Mouse (Mus musculus): ENCODE measurements around the gene Serhl.

The Serhl gene

DNA sequence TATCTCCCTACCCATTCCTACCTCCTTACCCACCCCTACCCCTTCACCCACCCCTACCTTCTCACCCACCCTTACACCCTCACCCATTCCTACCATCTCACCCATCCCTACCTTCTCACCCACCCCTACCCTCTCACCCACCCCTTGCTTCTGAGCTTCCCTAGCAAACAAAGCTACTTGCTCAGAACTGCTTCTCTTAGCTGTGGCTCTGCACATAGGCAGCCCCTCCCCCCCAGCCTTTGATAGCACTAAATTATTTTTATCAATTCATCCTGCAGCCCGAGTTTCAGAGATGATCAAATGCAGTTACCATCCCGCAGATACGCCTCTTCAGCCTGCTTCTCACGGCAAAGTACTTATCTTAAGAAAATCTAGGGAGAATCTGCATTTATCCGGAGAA is 5.8 kb upstream of the Serhl start:
- intact Hi-C loops (cut with DNase I), result no loop called here

DNA sequence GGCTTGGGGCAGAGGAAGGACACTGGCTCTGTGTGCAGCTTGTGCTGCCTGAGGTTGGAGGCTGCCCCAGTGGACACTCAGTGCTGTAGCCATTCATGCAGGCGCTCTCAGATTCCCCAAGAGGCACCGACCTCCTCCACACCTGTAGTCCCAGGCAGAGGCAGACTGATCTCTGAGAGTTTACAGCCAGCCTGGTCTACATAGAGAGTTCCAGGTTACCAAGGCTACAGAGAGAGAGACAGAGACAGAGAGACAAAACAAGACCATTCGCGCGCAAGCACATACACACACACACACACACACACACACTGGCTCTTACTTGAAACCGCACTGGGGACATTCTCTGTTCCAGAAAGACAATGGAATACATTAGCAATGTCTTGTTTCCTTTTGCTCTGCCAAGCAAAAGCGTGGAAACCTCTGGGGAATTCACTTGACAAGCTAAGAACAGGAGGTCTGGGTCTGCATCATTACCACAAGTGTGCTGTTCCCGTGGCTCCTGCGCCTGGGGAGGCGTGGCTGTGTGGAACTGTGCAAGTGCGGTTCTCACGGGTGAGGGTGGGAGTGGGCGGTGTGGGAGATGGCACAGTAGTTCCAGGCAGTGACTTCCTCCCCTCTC is 5.2 kb upstream of the Serhl start:
- intact Hi-C loops (cut with DNase I), result no loop called here

DNA sequence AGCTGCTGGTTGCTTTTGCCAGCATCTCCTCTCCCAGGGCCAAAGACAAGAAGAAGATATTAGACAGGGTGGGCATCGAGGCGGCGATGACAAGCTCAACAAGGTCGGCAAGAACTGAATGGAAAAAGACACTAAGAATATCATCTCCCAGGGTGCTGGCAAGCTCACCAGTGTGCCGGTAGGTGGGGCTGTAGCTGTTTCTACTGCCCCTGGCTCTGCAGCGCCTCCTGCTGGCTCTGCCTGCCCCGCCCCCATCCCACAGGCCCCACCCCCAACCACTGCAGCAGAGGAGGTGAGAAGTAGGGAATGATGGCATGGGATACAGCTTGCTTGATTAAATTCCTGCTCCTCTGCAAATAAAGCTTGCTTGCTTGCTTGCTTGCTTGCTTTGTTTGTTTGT is 3.4 kb upstream of the Serhl start:
- intact Hi-C loops (cut with DNase I), result no loop called here

DNA sequence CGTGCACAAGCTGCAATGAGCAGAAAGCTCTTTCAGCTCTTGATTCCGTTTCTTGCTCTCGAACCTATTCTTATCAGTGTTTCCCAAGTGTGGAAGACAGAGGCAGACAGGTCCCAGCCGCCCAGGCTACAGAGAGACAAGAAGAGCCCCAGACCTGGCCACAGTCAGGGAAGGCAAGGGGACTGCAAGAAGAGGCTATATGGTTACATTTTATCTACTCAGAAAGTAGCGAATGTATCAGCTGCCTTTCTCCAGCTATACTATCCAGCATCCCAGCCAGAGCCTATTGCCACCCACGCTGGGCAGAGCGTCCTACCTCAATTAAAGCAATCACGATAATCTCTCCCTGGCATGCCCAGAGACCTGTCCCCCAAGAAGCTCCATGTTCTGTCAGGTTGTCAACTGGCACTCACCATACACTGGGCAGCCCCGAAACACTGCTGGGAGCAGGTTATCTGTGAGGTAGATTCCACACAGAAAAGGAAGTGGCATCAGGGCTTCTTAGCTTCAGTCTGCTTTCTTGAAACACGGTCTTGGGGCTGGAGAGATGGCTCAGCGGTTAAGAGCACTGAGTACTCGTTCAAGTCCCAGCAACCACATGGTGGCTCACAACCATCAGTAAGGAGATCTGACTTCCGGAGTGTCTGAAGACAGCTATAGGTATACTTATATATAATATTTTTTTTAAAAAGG is 2.5 kb upstream of the Serhl start:
- intact Hi-C loops (cut with DNase I), result no loop called here

DNA sequence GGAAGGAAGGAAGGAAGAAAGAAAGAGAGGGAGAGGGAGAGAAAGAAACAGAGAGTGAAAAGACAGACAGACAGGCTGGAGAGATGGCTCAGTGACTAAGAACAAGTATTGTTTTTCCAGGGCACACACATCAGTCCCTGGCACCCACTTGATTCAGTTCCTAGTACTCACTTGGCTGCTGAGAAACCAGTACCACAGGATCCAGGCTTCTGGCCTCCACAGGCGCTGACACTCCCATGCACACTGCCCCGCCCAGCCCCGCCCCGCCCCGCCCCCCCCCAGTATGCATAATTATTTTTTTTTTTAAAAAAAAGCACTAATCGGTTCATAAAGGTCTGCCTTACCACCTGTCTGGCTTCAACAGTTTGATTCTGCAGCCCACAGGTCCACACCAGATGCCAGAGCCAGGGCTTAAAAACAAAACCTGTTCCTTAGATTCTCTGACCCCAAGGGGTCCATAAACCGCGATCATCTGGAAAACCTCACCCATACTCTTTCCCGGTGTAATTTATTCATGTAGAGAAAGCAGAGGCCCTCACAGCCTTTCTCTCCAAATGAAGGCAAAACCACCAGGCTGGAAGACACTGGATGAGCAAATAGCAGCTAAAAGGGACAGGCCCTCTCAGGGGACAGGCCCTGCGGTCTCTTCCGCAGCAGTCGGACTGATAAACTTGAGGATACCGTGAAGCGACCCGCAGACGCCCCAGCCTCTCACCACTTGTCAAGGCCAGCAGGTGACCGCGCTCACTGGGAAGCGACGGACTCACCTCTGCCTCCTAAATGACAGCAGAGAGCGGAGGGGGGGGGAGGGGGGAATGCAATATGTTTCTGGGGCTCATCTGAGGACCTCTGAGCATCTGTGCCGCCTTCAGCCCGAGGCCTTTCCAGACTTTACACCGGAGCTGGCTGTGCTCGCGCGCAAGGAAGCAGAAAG is 544 bp upstream of the Serhl start:
- intact Hi-C loops (cut with DNase I), result no loop called here

DNA sequence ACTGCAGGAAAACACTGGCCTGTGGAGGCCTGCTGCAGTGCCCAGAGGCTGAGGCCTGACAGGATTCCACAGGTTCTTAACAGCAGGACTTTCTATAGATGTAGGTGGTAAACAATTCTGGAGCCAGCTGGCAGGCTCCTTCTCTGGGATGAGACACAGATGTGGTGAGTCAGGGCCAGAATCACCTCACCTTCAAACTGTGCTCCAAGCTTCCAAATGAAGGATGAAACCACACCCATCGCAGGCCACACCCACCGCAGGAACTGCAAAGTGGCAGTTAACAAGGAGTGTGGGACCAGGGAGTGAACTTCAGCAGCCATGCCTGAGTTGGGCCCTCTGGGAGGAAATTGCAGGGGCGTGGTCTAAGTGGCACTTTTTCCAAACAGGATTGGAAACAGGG is 1.6 kb downstream of the Serhl start:
- intact Hi-C loops (cut with DNase I), result no loop called here

DNA sequence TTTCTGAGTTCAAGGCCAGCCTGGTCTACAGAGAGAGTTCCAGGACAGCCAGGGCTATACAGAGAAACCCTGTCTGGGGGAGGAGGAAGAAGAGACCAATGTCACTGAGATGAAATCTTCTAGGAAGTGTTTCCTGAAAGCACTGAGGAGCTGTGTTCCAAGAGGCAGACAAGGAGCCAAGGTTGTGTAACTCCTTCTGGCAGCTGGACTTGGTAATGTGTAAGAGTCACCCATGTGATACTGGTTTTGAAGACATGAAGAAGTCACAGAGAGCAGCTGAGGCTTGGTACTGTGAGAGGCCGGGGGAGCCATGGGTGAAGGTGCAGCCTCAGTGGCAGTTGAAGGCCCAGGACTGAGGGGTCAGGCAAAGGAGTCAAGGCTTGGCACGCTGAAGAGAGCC is 4.4 kb downstream of the Serhl start:
- intact Hi-C loops (cut with DNase I), result no loop called here

DNA sequence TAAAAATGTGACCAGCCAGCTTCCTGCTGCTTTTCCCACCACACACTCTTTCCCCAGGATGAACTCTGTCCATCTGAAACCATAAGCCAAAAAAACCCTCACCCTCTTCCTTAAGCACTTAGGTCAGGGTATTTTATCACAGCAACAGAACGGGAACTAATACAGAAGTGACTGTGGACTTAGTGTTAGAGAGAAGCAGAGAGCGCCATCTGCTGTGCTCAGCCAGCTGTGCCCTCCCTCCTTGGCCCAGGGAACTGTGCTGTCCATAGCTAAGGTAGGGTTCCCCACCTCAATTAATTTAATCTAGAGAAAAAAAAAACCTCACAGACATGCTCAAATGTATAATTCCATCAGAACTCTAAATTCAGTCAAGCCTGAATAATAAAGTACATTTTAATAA is 6.6 kb downstream of the Serhl start:
- intact Hi-C loops (cut with DNase I), result no loop called here

DNA sequence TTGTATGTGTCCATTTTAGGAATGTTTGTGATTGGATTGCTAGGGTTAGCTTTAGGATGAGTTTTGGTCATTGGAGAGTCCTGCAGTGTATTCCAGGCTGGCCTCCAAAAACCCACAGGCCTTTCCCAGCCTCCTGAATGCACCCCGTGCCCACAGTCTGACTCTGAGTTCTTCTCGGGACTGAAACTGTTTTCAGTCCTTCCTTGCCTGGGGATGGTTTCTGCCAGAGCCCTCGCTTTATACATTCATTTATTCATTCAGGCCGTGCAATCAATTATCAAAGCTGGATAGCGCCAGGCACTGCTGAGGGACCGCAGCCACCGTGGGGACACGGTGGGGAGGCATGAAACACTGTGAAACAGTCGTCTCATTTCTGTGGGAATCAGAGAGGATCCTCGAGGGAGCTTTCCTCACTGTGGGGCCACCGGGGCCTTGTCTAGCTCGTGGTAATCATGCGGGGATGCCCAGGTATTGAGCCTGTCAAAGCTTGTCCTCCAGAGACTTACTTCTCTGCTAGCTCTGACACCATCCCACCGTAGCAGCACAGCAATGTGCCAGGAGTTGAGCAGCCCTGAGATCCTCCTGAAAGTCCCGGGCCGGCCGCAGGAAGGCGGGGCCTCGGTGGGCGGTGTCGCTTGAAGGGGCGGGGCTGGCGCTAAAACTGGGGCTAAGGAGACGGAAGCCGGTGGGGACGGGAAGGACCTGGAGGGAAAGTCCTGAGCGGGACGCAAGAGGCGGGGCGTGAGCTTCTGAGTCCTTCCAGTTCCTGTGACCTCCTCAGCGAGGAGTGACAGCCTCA is 10.4 kb downstream of the Serhl start:
- intact Hi-C loops (cut with DNase I), result no loop called here

DNA sequence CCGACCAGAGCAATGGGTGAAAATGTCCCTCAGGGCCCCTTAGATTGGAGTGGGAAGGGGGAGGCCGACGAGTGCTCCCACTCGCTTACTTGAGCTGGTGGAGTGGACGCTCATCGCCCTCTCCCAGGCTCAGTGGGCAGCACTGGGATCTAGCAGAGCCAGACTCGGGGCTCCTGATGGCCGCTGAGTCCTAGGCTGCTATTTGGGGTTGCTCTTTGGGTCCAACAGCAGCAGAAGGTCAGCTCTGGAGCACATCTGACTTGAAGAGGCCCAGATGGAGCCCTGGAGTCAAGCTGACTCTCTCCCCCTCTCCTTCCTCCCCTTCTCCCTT is 11.0 kb downstream of the Serhl start:
- intact Hi-C loops (cut with DNase I), result no loop called here

DNA sequence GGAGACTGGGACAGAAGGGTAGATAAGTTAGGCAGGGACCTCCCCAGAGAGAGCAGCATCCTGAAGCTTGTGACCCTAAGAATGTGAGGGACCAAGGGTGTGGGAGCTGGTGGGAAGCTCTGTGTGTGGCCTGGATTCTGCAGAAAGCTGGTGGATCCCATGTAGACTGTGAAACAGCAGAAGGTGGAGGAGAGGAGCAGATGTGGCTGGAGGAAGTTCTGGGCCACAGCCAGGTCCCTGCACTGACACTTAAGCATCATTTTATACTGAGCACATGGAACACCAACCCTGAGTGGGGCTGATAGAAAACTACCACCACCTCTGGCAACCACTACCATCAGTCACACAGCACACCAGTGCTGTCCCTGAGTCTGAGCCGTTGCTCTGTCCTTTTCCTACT is 13.8 kb downstream of the Serhl start:
- intact Hi-C loops (cut with DNase I), result no loop called here

DNA sequence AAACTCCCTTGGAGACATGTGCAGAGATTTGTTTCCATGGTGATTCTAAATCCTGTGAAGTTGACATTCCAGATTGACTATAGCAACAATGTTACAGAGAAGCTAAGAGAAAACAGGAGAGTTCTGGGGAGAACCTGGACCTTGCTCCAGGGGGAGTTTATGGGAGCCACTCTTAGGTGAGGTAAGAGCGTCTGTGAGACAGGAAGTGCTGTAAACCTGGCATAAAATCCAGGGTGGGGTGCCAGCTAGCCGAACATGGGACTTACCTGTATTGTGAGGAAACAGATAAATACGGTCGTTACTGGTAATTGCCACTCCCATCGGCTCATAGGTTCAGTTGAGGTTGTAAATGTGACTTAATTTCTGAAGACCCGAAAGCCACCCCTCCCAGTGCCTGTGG is 17.1 kb downstream of the Serhl start:
- intact Hi-C loops (cut with DNase I), result no loop called here

DNA sequence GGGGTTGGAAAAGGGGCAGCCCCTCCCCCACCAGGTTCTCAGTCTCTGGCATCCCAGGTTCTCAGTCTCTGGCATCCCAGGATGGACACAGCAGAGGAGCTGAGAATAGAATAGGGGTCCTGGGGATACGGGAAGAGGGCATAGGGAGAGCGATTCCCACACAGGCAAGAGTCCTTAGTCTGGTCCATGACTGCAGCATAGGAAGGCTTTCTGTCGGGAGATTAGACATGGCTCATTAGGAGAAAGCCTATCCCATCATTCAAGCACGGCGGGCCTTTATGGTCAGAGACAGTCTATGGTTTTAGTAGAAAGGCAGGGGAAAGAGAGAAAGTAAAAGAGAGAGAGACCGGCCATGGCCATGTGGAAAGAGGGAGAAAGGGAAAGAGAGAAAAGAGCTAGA is 18.5 kb downstream of the Serhl start:
- intact Hi-C loops (cut with DNase I), result no loop called here

DNA sequence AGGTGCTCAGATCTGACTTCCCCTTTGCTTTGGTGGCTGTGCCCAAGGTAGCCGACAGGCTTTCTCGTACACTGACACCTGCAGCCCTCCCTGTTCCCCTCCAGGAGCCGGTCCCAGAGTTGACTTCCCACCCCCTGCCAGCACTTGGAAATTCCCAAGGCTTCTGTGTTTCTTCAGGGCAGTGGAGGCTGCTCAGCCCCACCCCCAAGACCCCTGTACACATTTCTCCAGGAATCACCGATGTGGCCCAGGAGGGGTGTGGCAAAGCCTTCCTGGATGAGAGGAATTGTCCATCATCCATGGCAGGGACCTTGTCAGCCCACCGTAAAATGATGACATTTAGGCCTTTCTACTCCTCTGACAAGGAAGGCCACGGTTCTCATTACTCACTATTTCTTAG is 22.0 kb downstream of the Serhl start:
- intact Hi-C loops (cut with DNase I), result loop anchor here (10.0 kb wide), 1 partner anchor 306 kb away; no protein-coding TSS in a partner anchor

DNA sequence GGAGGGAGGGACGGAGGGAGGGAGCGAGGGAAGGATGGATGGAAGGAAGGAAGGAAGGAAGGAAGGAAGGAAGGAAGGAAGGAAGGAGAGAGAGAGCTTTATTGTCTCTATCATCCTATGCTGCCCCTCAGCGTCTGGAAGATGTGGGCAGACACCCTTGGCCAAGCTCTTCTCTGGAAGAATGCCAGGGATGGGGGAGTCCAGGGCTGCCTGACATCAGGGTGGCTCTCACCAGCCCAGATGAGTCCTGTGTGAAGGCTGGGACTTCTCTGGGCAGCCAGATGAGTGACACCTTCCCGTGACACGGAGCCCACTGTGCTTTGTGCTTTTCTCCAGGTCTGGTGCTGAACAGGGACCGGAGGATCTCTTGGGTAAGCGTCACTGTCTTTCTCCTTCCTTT is 22.6 kb downstream of the Serhl start:
- intact Hi-C loops (cut with DNase I), result loop anchor here (10.0 kb wide), 1 partner anchor 307 kb away; no protein-coding TSS in a partner anchor

DNA sequence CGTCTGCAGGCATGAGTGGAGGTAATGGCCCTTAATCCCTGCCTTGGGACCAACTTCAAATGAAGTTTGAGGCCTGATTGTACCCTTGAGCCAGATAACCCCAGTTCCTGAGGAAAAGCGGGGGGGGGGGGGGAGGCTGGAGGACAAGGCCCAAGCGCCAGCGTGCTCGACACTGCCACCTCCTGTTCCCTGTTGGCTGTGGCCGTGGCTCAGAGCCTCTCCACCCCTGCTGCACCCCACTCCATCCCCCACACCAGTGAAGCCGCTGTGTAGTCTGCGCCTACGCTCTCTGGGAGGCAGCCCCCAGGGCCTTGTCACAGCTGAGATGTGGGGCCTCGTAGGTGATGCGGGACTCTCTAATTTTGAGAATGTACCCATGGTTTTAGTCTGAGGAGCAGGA is 23.6 kb downstream of the Serhl start:
- intact Hi-C loops (cut with DNase I), result loop anchor here (10.0 kb wide), 1 partner anchor 308 kb away; no protein-coding TSS in a partner anchor

DNA sequence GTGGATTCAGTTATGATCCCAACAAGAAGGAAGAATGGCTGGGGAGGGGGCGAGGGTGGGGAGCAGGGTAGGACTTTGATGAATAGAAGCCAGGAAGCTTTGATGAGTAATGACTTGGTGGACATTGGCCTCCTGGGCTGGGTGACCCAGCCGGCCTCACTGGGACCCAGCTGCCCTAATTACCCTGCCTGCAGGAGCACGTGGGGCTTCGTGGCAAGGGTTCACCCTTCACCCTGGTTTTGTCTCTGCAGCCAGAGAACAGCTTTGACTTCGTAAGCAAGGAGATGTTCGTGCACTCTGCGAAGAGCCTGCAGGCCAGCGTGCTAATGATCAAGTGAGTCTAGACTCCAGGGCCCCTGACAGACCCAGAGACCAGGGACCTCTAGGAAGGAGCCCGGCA is 24.8 kb downstream of the Serhl start:
- intact Hi-C loops (cut with DNase I), result loop anchor here (10.0 kb wide), 1 partner anchor 309 kb away; no protein-coding TSS in a partner anchor

DNA sequence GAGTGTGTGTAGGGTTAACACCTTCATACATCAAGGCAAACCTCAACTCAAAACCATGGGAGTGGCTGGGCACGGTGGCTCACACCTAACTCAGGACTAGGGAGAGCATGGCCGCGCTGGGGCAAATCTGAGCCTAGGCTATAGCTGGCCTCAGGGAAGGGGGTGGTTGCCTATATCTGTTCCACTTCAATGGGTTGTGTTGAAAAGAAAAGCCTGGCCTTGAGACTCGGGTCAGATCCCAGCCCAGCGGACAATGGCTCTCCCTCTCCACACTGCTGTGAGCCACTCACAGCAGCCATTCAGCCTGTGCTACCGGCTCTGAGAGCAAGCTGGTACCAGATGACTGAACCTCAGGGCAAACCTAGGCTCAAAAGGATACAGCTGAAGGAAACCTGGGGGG is 25.8 kb downstream of the Serhl start:
- intact Hi-C loops (cut with DNase I), result loop anchor here (5.0 to 10.0 kb wide), 2 partner anchors 92 to 310 kb away; no protein-coding TSS in a partner anchor

DNA sequence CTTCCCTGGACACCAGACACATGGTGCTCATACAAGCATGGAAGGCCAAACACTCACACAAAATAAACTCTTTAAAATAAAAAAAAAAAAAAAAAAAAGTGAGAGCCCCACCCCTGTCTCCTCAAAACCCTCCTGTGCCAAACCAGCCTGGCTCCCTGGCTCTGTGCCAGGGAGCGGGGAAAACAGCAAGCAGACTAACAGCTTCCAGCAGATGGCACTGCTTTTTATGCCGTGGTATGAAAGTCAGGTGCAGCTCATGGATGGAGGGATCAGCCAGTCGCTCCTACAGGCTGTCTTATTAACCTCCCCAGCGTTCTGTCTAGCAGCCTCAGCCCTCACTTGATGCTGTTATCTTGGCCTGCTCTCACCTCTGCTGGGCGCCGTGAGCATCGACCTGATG is 29.1 kb downstream of the Serhl start:
- intact Hi-C loops (cut with DNase I), result loop anchor here (5.0 to 10.0 kb wide), 2 partner anchors 89 to 314 kb away; no protein-coding TSS in a partner anchor

DNA sequence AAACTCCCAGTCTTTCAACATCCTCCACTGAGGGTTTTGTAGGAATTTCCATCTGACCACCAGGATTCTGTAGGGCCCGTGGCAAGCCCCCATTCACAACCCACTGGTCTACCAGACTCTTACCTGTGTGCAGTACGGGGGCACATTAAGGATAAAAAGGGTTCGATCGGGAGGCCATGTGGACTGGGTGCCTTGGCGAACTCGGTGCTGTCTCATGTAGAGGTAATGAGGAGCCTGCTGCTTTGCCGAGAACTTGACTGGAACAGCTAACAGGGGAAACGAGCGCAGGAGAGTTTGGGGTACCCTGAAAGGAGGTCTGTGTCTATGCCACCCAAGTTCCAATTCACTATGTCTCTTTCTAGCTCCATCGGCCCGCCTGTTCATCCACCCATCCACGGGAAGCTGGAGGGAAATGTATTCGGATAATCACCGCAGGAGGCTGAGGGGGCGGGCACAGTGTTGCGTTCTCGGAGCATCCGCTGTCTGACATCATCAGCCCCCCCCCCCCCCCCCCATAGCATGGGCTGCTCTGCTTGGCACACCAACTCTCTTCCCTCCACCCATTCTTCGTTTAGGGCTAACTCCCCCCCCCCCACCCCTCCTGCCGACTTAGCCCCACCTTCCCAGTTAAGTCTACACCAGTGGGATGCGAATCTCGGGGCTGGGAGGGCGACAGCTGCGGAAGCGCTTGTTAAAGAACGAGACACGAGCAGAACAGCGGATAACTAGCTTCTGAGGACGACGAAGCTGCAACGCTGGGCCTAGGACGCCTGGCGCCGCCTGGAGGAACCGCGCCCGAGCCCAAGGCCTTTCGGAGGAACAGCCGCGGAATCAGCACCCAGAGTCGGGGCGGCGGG is 32.6 kb downstream of the Serhl start:
- intact Hi-C loops (cut with DNase I), result no loop called here
